Mouse (Mus musculus) layer of hippocampus, postnatal 10 days (tissue): ENCODE results near the gene Pkd1. TPM values are rescaled to one million over a fixed set of nuclear protein-coding genes. Genes with fewer than 3 reads are reported as not detected.

ENCODE experiments used
- DNase-seq, 2 experiments: peaks; one replicate each; pipeline ENCODE4 v3.0.0; 2021; ENCODE audit warnings: low spot score in 2 of 2
- total RNA-seq, 2 experiments: library from RNA; stranded (reverse); gene quantifications; 2 replicates each; pipeline ENCODE4 v1.2.3; 2021

Gene Pkd1
- total RNA-seq, 2 experiments from 2014 or later: 61.6 to 91.2 TPM

DNA sequence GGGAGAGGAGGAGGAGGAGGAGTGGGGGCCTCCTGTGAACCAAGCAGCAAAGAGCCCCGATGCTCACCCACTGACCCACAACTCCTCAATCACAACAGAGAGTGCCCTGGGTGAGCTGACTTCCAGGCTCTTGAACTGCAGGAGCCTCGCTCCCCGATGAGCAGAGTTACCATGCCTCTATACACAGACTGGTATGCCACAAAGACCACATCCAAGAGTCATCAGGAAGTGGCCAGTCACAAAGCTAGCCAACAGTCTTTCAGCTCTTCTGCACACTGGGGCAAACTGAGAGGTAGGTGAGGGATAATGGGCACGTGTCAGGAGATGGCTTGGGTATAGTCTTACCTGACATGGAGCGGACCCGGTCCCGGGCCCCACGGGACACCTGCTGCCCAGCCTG, 54.3 kb downstream of the Pkd1 start:
- no peak for DNase-seq

DNA sequence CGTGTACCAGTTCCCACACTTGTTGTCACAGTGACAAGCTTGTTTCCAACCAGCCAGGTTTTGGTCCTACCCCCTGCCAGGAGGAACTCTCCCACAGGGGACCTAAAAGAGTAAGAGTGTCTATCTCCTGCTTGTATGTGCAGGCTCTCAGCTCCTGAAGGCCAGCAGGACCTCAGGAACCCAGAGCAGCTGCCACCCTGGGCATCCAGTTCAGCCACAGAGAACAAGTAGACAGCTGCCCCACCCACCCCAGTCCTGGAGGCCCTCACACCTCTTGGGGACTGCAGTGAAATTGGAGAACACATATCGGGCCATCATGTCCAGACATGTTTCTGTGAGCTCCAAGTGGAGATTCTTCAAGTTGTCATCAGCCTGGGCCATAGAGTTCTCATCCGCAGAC, 54.9 kb downstream of the Pkd1 start:
- DNase-seq: no peak

DNA sequence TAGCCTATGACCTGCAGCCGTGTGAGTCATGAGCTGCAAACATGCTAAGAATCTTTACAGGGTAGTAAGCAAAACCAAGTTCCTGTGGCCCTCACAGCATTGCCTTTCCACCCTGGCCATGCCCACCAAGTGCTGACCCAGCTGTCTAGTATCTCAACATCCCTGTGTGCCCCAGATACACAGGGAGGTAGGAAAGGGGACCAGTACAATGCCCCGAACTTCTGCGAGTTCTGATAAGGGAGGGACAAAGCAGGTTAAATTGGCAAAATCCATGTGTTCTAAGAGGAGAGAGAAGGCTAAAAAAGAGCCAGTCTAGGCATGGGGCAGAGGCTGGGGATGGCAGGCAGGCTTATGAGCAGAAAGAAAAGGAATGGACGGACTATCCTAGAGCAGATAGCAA, 58.7 kb downstream of the Pkd1 start:
- no peak for DNase-seq

DNA sequence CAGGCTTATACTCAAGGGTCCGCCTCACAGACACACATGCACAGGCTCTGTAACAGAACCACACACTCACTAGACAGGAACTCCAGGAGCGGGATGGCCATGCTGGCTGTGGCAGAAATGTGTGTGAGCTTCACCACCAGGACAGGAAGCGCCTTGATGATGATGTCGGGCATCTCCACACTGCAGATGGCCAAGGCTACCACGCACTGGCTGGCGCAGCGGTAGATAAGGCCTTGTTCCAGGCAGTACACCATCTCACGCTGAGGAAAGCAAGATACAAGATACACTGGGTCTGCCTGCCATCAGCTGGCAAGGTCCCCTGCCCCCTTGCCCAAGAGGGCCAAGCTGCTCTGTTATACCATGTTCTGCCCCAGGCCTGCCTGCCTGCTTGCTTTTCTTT, 59.2 kb downstream of the Pkd1 start:
- DNase-seq: no peak

DNA sequence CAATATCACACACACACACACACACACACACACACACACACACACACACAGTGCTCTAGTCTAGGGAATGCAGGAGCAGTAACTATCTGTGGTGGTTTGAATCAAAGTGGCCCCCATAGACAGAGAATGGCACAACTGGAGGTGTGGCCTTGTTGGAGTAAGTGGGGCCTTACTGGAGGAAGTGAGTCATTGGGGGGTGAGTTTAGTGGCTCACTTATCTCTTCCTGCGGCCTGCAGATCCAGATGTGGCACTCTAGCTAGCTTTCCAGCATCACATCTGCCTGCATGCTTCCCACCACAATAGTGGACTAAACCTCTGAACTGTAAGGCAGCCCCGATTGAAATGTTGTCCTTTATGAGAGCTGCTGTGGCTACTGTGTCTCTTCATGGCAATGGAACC, 61.1 kb downstream of the Pkd1 start:
- DNase-seq: no peak

DNA sequence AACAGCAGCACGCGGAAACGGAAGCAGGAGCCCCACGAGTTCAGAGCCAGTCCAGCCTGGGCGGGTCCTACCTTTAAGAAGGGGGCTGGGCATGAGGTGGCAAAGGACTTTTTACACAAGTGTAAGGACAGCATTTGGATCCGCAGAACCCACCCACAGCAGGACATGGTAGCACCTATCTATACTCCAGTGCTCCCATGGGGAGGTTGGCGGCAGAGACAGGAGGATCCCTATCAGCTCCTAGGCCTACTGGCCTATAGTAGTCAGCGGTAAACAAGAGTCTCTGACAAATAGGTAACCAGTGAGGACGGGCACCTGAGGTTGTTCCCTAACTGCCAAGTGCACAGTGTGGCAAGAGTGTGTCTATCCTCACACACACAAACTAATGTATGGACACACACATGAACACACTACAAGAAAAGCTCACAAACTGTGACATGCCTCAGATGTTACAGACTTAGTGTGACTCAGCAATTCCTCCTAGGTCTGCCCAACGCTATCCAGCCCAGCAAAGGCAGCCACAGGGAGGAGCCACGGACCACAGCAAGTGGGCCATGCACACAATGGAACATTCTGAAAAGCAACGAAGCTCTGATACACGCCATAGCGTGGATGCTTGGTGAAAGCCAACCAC, 68.0 kb downstream of the Pkd1 start:
- DNase-seq: no peak

DNA sequence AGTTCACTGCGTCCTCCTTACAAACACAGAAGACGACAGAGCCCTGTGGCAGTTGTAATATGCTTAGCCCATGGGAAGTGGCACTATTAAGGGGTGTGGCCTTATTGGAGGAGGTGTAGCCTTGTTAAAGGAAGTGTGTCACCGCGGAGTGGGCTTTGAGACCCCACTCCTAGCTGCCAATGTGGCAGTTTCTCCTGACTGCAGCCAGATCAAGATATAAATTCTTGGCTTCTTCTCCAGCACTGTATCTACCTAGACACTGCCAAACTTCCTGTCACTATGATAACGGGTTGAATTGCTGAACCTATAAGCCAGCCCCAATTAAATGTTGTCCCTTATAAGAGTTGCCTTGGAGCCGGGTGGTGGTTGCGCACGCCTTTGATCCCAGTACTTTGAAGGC, 75.8 kb downstream of the Pkd1 start:
- DNase-seq: no peak

DNA sequence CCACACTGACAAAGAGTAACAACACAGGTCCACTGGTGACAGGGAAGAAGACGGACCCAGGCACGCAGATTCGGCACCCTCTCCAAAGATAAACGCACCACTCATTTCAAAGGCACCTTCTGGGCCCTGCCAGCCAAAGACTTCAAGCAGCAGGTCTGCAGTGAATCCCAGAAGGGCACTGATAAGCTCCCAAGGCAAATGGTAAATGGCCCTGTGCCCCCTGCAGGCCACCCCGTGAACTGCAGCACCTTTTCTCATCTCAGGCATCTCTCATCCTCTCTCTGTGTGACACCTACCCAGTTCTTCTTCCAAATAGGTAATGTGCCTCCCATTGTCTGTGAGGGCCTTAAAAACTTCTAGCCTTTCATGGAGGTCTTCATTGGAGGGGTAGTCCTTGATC, 79.0 kb downstream of the Pkd1 start:
- DNase-seq: peak; percentile 71 to 72

DNA sequence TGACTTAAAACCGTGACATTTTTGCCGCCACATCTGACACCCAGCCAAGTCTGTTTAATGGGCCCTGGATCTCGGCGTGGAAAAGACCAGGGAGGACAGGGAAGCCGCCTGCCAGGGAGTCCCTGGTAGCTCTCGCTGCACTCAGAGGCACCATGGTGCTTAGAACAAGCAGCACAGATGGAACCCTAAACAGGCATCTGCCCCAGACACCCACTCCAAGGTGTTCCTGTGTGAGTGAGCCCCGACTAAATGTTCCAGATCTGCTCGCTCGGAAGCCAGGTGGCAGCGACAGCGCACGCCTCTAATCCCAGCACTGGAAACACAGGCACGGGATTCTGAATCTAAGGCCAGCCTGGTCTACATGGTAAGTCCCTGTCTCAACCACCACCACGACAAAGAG, 80.4 kb downstream of the Pkd1 start:
- DNase-seq: peak; percentile 46 to 56

DNA sequence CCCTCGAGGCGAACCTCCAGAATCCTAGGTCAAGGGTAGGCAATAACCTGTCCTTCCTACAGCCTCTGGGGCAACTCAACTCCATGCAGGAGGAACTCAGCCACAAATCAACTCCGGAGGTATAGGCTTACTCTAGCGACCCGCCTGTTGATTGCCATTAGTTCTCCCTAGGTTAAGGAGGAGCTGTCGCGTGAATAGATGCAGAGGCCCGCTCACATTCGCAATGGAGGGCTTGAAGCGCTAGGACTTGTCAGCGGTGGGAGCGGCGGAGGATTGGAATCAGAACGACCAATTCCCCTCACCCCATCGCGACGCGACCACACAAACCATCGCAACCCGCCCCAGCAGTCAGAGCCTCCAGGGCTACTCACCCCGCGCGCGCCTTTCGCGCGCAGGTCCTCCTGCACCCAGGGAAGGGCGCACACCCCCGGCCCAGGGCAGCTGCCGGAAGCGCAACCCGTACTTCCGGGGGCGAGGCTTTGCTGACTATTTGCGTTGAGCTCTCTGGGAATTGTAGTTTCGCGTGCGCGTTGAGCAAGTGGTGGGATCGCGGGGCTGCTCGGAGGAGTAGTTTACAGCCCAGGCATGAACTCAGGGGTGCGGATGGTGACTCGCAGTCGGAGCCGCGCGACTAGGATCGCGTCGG, 82.7 kb downstream of the Pkd1 start, which contains the start of the genes Tsc2 and Nthl1:
Gene Tsc2, minus strand, starts transcription at position 464 of the 646 bp plus-strand sequence.
Gene Nthl1, plus strand, starts transcription at position 514 of the 646 bp plus-strand sequence.
- DNase-seq: peak; percentile 83 to 85

DNA sequence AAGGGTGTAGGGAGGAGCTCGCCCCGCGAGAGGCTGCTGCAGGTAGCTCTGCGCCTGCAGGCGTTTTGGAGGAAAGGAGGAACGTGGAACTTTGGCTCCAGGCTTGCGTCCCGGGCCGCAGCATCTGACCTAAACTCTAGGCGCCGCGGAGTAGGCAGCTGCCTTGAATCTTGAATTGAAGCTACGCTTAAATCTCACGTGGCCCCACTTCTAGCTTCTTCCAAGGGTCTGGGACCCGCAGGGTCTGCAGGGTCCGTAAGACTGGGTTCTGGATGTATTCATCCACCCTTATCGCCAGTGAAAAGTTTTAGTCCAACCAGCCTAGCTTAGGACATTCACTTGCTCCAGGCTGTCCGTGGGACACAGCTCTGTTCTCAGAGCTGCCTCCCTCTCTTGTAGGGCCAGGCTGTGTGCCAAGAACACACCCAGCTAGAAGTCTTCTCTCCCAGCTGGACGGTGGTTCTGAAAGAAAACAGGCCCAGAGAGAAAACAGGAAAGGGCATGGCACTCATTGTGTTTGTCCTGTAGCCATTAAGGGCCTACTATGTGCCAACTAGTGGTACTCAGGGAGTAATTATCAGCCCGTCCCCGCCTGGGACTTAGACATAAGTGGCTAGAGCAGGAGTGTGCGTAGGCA, 83.3 kb downstream of the Pkd1 start:
- no peak for DNase-seq

DNA sequence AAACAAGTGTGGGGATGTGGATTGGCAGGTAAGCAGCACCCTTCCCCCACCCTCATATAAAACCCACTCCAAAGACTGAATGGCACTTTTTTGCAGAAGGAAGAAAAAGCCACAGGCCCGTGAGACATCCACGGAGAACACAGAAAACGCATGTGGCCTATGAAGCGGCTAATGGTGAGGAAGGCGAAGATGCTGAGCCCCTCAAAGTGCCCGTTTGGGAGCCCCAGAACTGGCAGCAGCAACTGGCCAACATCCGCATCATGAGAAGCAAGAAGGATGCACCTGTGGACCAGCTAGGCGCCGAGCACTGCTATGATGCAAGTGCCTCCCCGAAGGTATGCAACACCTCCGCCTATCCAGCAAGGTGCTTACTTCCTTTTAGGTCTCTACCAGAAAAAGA, 84.2 kb downstream of the Pkd1 start:
- DNase-seq: no peak

DNA sequence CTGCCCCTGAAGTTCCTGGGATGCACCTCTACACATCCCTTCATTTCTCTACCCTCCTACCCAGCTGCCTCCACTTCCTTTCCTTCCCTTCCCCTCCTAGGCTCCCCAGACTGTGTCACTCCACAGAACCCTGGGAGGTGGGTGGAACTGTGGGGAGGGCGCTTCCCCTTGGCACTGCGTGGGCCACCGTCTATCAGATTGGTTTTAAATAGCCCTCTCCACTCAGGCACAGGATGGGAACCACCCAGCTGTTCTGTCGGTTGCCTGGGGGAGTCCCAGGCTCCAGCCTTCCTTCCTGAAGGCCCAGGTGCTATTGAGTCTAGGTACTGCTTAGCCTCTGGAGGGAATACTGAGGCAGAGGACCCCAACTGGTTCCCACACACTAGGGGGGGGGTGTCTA, 85.4 kb downstream of the Pkd1 start:
- DNase-seq: no peak

DNA sequence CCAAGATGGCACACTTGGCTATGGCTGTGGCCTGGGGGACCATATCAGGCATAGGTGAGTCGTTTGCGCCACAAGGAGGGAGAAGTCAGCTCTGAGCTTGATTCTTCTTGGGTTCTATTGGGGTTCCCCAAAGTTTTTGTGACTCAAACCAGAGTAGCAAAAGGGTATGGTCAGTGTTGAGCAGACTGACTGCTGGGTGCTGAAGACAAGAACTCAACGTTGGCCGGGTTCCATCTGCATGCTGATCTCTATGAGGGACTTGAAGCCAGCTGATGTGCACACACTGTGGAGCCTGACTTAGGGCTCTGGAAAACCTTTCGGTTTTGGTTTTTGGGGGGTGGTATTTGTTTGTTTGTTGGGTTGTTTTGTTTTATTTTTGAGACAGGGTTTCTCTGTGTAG, 86.1 kb downstream of the Pkd1 start:
- no peak for DNase-seq

DNA sequence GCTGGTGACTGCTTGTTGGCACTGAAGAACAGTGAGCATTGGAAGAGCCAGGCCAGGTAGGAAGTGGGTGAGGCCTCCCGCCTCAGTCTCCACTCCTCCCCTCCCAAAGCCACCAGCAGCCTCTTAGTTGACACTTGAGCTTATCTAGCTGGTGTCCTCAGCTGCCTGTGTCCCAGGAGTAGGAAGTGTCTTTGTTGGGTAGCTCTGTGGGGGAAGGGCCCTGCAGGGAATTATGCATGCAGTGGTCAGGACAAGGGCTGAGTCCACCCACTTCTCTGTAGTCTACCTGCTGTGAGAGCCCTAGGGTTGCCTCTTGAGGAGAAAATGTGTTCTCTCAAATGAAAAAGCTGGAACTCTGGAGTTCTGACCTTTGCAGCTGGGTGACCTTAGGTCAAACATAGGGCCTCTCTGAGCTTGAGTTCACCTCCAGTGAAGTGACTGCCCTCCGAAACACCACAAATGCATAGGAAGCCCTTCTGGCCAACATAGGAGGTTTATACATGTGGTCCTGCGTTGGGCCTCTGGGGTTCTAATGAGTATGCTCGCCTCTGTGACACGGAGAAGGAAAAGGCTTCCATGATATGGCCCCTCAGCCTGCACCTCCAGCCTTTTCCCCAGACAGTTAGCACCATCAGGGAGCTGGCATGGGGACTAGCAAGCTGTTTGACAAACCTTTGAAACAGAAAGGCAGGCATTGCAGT, 87.3 kb downstream of the Pkd1 start:
- DNase-seq: no peak

DNA sequence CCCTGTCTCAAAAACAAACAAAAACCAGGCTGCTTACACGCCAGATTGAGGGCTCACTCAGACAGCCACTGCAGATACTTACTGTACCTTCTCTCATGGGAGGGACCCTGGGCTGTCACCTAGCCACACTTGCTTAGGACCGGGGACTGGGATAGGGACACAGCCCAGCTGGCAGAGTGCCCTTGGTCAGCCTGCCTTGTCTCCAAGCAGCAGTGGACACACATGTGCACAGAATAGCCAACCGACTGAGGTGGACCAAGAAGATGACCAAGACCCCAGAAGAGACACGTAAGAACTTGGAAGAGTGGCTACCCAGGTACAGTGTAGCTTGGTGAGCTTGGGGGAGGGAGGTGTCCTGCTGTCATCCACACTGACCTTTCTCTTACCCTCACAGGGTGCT, 88.6 kb downstream of the Pkd1 start:
- no peak for DNase-seq

DNA sequence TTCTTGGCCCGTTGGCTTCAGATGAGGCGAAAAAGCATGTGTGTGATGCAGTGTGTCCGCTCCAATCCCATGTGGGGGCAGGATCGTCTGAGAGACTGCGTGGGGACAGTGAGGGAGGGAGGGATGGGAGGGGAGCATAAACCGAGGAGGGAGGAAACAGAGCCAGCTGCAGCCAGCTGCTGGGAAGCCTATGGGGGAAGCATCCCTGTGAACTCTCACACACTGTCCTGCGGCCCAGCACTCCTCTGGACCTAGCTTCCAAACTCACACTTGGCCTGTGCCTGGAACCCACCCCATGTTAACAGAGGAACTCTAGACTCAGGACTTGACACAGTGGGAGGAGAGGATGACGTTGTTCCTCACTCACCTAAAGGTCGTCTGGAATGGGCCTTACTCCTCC, 89.2 kb downstream of the Pkd1 start:
- no peak for DNase-seq

DNA sequence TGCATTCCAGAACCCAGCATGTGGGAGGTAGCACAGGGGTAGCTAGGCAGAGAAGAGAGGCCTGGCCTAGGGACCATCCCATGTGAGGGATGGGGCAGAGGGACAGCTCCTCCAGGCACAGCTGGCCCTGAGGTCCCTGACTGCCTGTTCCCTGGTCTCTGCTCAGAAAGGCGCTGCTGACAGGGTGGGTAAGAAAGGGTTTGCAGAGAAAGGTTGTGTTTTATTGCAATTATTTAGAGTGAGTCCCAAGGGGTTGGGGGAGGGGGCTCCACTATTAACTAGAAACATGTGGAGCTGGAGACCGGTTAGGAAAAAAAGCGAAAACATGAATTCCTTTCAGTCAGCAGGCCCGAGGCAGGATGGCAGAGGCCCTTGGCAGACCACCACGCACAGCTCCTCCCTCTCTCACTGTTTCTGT, 89.9 kb downstream of the Pkd1 start:
- DNase-seq: no peak

DNA sequence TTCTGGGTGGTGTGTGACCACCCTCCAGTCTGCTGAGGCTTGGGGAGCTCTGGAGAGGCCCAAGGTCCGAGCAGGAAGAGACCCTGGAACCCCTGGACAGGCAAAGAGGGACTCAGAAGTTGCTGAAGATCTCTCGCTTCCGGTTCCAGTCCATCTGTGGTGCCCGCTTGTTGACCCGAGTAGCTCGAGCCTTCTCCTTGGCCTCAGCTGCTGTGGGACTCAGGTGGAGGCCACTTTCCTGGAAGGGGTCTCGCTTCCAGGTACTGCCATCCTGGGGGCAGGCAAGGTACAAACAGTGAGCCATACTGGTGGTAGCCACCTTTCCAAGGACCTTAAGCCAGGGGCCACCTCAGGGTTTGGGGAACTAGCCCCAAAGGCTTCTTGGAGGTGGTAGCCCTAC, 90.5 kb downstream of the Pkd1 start:
- DNase-seq: no peak

DNA sequence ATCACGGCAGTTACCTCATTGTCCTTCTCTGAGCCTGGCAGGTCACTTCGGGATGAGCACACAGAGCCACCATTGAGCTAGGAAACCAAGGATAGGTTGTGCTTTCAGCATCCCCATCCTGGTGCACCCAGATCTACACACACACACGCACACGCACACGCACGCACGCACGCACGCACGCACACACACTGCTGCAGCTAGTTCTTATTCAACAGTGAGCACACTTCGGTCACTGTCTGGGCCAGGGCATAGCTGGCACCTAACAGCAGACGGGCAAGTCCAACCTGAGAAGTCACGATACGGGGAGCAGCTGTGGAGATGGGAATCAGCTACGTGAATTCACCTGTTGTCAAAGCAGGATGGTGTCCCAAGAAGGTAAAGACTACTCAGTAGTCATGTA, 90.9 kb downstream of the Pkd1 start:
- no peak for DNase-seq

DNA sequence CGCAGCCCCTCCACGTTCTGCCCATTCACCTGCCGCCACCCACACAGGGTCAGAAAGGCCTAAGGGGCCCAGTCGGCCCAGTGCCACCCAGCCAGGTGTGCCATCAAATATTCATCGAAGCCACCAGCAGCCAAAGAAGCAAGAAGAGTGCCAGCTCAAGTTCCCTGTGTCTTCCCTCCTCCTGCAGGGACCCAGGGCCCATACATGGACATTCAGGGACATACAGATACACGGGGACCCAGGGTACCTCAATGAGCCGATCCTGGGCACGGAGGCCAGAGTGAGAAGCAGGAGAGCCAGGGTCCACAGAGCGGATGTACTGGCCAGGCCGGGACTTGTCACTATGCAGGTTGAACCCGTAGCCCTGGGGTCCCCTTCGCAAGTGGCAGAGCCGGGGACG, 92.3 kb downstream of the Pkd1 start:
- DNase-seq: no peak

DNA sequence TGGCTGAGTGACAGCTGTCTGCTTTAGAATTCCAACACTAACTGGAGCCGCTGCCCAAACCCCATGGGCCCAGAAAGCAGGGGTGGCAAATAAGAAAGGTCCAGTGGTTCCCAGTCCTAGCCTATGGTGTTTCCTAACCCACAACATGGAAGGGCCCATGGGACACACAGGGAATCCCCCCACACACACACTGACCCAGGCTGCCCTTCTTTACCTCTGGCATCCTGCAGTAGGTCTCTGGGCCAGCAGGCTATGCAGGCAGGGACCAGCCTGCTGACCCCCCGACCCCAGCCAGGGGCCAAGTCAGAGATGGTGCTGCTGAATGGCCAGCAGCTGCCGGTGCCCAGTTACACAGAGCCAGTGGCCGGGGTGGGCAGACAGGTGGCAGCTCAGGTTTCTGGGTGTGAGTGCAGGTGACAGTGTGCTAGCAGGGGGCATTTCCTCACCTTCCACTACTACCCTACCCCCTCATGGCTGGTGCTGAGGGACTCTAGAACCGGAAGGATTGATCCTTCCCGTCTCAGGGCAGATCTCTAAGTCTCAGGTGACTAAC, 93.2 kb downstream of the Pkd1 start:
- DNase-seq: no peak
